Mouse (Mus musculus): ENCODE data around the gene Rasgef1b.

GRCm38 (mm10) chr5:99711947-99712346, 16.9 kb downstream of the Rasgef1b start:
- TF ChIP-seq POLR2A (IDR thresholded peaks at IDR 0.05; ENCODE audit: low read depth, low read length) (no peak), HCFC1 (IDR thresholded peaks at IDR 0.05; ENCODE audit: low read depth, low read length) (no peak), ZC3H11A (IDR thresholded peaks at IDR 0.05; ENCODE audit: low read depth, low read length) (no peak), NRF1 (IDR thresholded peaks at IDR 0.05; ENCODE audit: low read depth, low read length) (no peak), CTCF (conservative IDR thresholded peaks at IDR 0.05 in 1 of 2, IDR thresholded peaks at IDR 0.05 in 1 of 2; ENCODE audit: low read depth in 2 of 2, low read length in 2 of 2) (no peak), CHD2 (IDR thresholded peaks at IDR 0.05; ENCODE audit: low read length) (no peak), SIN3A (IDR thresholded peaks at IDR 0.05; ENCODE audit: low read length) (no peak), TBP (conservative IDR thresholded peaks at IDR 0.05; ENCODE audit: low read depth, low read length) (no peak), KAT2A (IDR thresholded peaks at IDR 0.05; ENCODE audit: insufficient replicate concordance, low read length) (no peak)
